Mouse (Mus musculus) neural tube, embryonic 11.5 days (tissue): ENCODE data around the gene Tmem189. TPM values are rescaled to one million over a fixed set of nuclear protein-coding genes. Genes with fewer than 3 reads are reported as not detected.

Experiments used
- ATAC-seq: fragments of 200-750 bp; cut with Nextera tagmentation; 2 replicates; pipeline ENCODE4 v1.8.0; 2017; ENCODE audit warnings: moderate number of reproducible peaks, mild to moderate bottlenecking, moderate TSS enrichment, moderate library complexity; ENCODE audit not compliant: insufficient read depth, low FRiP score, low TSS enrichment
- DNase-seq: peaks from one replicate; pipeline ENCODE4 v3.0.0-alpha.2; 2015; ENCODE audit warnings: low spot score
- H3K27ac ChIP-seq: fragments of 300-500 bp; sonication (generic); 2 replicates; pipeline ENCODE4 v1.5.1; 2014; ENCODE audit warnings: low read depth, mild to moderate bottlenecking, low read length
- H3K27me3 ChIP-seq: fragments of 300-500 bp; sonication (generic); 2 replicates; pipeline ENCODE4 v1.6.1; 2014; ENCODE audit warnings: mild to moderate bottlenecking, low read length, mixed read lengths; ENCODE audit not compliant: control insufficient read depth, insufficient read depth
- H3K36me3 ChIP-seq: fragments of 300-500 bp; sonication (generic); 2 replicates; pipeline ENCODE4 v1.6.1; 2014; ENCODE audit warnings: mild to moderate bottlenecking, low read length, moderate library complexity, mixed read lengths; ENCODE audit not compliant: control insufficient read depth, insufficient read depth
- H3K4me1 ChIP-seq: fragments of 300-500 bp; sonication (generic); 2 replicates; pipeline ENCODE4 v1.6.1; 2014; ENCODE audit warnings: low read length, mixed read lengths; ENCODE audit not compliant: control insufficient read depth, insufficient read depth
- H3K4me2 ChIP-seq: fragments of 300-500 bp; sonication (generic); 2 replicates; pipeline ENCODE4 v1.6.1; 2014; ENCODE audit warnings: low read depth, mild to moderate bottlenecking, moderate library complexity
- H3K4me3 ChIP-seq: fragments of 300-500 bp; sonication (generic); 2 replicates; pipeline ENCODE4 v1.5.1; 2014; ENCODE audit warnings: low read depth, low read length
- H3K9ac ChIP-seq: fragments of 300-500 bp; sonication (generic); 2 replicates; pipeline ENCODE4 v1.6.1; 2014; ENCODE audit warnings: mild to moderate bottlenecking, low read length
- H3K9me3 ChIP-seq: fragments of 300-500 bp; sonication (generic); 2 replicates; pipeline ENCODE4 v1.6.1; 2016; ENCODE audit warnings: low read length; ENCODE audit not compliant: control insufficient read depth
- WGBS: fragments of 180-500 bp; shearing (Covaris S2); extraction: QIAGEN DNeasy Blood & Tissue Kit; methylation state at CpG from one replicate; pipeline ENCODE4 v1.1.7; 2014; 5-methylcytosine and 5-hydroxymethylcytosine counted together
- polyA plus RNA-seq: library from polyadenylated mRNA; unstranded; fragments of >200 nt; fragmentation: Nextera tagmentation; extraction: Ambion mirVana; gene quantifications from 2 replicates; pipeline ENCODE4 v1.2.1, GENCODE M21; 2014

Gene Tmem189
- polyA plus RNA-seq, 1 experiment from 2014 or later: 40.4 TPM

DNA sequence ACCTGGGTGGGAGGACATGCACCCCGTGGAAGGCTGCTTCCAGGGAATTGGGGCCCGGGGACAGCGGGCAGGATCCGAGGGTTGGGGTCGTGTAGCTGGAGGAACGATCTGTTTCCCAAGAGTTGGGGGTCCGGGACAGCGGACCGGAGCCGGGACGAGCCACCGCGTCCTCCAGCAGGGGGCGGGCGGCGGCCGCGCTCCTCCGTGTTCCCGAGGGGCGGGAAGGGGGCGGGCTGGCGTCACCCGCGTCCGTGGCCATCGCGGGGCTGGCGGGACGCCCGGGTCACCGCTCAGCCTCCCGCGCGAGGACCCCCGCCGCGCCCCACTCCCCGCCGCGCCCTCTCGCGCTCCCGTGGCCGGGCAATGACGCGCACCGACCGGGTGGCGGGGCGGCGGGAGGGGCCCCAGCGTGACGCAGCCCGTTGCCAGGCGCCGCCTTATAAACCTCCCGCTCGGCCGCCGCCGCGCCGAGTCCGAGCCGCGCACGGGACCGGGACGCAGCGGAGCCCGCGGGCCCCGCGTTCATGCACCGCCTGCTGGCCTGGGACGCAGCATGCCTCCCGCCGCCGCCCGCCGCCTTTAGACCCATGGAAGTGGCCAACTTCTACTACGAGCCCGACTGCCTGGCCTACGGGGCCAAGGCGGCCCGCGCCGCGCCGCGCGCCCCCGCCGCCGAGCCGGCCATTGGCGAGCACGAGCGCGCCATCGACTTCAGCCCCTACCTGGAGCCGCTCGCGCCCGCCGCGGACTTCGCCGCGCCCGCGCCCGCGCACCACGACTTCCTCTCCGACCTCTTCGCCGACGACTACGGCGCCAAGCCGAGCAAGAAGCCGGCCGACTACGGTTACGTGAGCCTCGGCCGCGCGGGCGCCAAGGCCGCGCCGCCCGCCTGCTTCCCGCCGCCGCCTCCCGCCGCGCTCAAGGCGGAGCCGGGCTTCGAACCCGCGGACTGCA is 847 bp downstream of the Tmem189 start, which contains the start of gene Cebpb:
Gene Cebpb, plus strand, starts transcription at position 418 of the 954 bp plus-strand sequence.
- Histone ChIP-seq H3K36me3 (no peaks in the 10 kb centered on the region), H3K4me2 (peak within 1 kb of the TSS; percentile 87), H3K4me3 (peak within 1 kb of the TSS; percentile 46), H3K9ac (peak within 1 kb of the TSS; percentile 60), H3K27ac (no peak within 1 kb of the TSS), H3K4me1 (peaks cover 8% of the 10 kb centered on the region), H3K27me3 (peaks cover 37% of the 10 kb centered on the region), H3K9me3 (no peaks in the 10 kb centered on the region)
- WGBS: 1% methylated on average over 94 of the region's 147 CpGs
- peak; percentile 68 for DNase-seq
- peak; percentile 42 for ATAC-seq

DNA sequence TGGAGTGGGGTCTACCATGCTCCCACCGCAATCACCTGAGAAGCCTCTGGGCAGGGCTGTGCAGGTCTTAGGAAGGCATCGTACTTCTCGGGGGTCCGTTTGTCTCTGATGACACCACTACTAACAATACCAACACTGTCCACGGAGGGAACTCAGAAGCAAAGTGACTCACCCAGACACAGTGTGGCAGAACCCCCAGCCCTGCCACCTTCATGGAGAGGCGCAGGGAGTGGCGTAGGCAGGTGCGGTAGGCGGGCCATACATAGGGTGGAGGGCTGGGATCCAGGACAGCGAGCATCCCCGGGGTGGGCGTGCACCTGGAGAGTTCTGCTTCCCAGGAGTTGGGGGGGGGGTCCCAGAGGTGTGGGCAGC is 1.5 kb downstream of the Tmem189 start:
- H3K36me3 ChIP-seq: no peaks in the 10 kb centered on the region
- no peak overlapping the region for H3K27ac ChIP-seq
- peak overlapping the region; percentile 87 for H3K4me2 ChIP-seq
- peak overlapping the region; percentile 46 for H3K4me3 ChIP-seq
- H3K9ac ChIP-seq: no peak overlapping the region
- H3K27me3 ChIP-seq: peaks cover 37% of the 10 kb centered on the region
- WGBS: 29% methylated on average over 12 of the region's 12 CpGs
- H3K4me1 ChIP-seq: peaks cover 8% of the 10 kb centered on the region
- no peaks in the 10 kb centered on the region for H3K9me3 ChIP-seq
- DNase-seq: no peak
- peak; percentile 24; the same call in 1 of the 2 replicates for ATAC-seq

DNA sequence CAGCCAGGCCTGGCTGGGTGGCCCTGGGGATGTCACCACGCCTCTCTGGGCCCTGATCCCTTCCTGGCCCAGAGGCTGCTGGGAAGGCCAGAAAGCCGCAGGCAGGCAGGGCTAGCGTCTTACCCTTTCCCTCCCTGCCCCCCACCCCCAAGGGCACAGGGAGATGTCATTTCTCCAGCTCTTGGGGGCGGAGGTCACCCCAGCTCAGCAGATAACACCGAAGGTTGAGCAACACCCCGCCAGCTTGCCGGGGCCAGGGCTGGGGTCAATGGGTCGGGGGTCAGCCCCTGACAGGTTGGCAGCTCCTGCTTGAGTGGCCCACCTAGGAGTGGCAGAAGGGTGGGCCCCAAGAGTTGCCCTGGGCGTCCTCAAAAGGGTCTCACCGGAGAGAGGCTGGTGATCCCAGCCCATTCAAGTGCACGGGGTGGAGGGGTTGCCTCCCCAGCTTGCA is 1.9 kb downstream of the Tmem189 start:
- DNase-seq (no peak), ATAC-seq (0 out of 2 replicates have a peak, but pooled peaks have one; percentile 16)
- Histone ChIP-seq H3K4me1 (peaks cover 8% of the 10 kb centered on the region), H3K9ac (no peak overlapping the region), H3K27ac (no peak overlapping the region), H3K9me3 (no peaks in the 10 kb centered on the region), H3K4me3 (no peak overlapping the region), H3K4me2 (no peak overlapping the region), H3K36me3 (no peaks in the 10 kb centered on the region), H3K27me3 (peaks cover 37% of the 10 kb centered on the region)
- WGBS: 57% methylated on average over 11 of the region's 11 CpGs

DNA sequence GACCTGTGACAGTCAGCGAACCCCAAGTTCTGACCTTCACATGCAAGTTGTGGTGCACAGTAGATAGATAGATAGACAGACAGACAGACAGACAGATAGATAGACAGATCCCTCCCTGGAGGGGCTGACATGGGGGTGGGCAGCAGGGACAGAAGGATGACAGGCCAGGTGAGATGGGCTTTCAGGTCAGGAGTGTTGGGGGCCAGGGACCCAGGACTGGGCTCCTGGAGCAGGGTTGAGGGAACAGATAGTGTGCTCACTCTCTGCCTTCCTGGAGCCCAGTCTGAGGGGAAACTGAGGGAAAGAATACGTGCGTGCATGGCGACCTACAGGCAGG is 2.4 kb downstream of the Tmem189 start:
- no peak overlapping the region for H3K27ac ChIP-seq
- H3K4me3 ChIP-seq: no peak overlapping the region
- 94% methylated on average over 4 of the region's 4 CpGs for WGBS
- ATAC-seq (no peak), DNase-seq (no peak)
- H3K9ac ChIP-seq: no peak overlapping the region
- no peak overlapping the region for H3K4me2 ChIP-seq
- no peaks in the 10 kb centered on the region for H3K9me3 ChIP-seq
- peaks cover 37% of the 10 kb centered on the region for H3K27me3 ChIP-seq
- no peaks in the 10 kb centered on the region for H3K36me3 ChIP-seq
- H3K4me1 ChIP-seq: peaks cover 8% of the 10 kb centered on the region

DNA sequence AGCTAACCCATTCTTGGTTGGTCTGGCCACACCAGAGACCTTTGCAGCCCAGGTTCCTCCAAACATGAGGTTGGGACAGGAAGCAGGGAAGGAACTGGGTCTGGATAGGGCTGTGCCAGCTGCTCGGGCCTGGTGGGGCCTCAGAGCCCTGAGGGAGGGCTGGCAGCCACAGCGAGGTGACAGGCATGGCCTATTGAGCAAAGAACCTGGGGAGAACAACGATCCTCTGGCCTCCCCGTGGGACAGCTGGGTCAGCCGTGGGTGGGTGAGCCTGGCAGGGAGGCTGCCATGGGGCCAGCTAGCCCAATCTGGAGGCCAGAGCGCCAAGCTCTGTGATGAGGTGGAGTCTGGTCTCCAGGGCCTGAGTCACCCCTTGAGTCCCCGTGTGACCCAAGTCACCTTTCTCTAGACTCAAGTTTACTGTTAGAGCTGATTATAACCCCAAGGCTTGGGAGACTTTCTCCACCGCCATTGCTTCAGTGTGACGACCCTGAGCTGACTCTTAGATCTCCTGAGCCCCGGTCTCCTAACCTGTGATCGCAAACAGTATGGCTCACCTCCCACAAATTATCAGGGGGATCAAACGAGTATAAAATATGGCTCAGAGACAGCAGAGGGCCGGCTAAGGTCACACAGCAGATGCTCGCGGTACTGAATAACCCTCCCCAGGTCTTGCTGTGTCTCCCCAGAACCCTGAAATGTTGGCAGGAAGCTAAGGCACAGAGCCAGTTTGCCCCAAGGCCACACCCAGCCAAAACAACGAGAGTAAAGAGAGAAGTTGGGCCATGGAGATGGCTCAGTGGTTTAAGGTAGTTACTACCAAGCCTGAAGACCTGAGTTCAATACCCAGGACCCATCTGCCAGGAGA is 3.0 kb downstream of the Tmem189 start:
- DNase-seq (no peak), ATAC-seq (no peak)
- Histone ChIP-seq H3K4me3 (no peak overlapping the region), H3K4me2 (no peak overlapping the region), H3K27me3 (peaks cover 37% of the 10 kb centered on the region), H3K36me3 (no peaks in the 10 kb centered on the region), H3K27ac (no peak overlapping the region), H3K9me3 (no peaks in the 10 kb centered on the region), H3K4me1 (peaks cover 8% of the 10 kb centered on the region), H3K9ac (no peak overlapping the region)
- WGBS: 74% methylated on average over 16 of the region's 16 CpGs

GRCm38 (mm10) chr2:167685865-167686264 is 3.8 kb downstream of the Tmem189 start:
- no peak overlapping the region for H3K4me2 ChIP-seq
- ATAC-seq: no peak
- H3K9me3 ChIP-seq: no peaks in the 10 kb centered on the region
- peaks cover 8% of the 10 kb centered on the region for H3K4me1 ChIP-seq
- H3K36me3 ChIP-seq: no peaks in the 10 kb centered on the region
- H3K27me3 ChIP-seq: peaks cover 29% of the 10 kb centered on the region
- H3K4me3 ChIP-seq: no peak overlapping the region
- WGBS: 84% methylated on average over 3 of the region's 3 CpGs
- DNase-seq: no peak
- no peak overlapping the region for H3K9ac ChIP-seq
- no peak overlapping the region for H3K27ac ChIP-seq

DNA sequence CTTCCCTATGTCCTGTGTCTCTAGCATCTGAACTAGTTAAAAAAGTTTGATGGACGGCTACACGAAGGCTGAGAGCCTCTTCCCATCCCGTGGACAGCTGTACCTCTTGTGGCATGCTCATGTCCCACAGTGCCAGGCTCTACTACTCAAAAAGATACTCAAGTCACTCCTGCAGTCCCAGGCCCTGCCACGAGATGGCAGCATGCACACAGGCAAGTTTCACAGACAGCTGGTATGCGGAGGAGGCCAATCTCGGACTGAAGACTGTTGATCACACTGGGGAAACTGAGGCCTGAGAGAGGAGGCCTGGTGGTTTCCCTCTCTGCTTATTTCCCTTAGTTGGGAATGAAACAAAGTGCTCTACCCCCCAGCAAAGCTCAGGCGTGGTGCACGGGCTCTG is 4.5 kb downstream of the Tmem189 start:
- Histone ChIP-seq H3K4me3 (no peak overlapping the region), H3K9me3 (no peaks in the 10 kb centered on the region), H3K27me3 (peaks cover 23% of the 10 kb centered on the region), H3K4me2 (no peak overlapping the region), H3K9ac (no peak overlapping the region), H3K4me1 (peaks cover 8% of the 10 kb centered on the region), H3K27ac (no peak overlapping the region), H3K36me3 (no peaks in the 10 kb centered on the region)
- WGBS: 11% methylated on average over 8 of the region's 8 CpGs
- DNase-seq (peak; percentile 94), ATAC-seq (0 out of 2 replicates have a peak, but pooled peaks have one; percentile 5)

DNA sequence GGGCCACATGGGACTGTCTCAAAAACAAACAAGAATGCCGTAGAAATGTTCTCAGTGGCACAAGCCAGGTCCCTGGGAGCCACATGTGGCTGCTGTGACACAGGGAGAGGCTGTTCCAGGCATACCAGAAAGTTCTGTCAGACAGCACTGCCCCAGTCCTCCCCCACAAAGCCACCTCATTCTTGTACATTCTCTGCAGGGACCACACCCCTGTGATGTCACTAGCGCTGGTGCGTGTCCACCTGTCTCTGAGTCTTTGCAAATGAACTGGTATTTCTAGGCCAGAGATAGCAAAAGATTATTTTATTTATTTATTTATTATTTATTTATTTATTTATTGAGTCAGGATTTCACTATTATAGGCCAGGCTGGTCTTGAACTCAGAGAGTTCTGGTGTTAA is 5.9 kb downstream of the Tmem189 start:
- H3K4me1 ChIP-seq: no peaks in the 10 kb centered on the region
- no peak for DNase-seq
- 85% methylated on average over 3 of the region's 3 CpGs for WGBS
- H3K9me3 ChIP-seq: no peaks in the 10 kb centered on the region
- H3K4me3 ChIP-seq: no peak overlapping the region
- H3K4me2 ChIP-seq: no peak overlapping the region
- no peak overlapping the region for H3K27ac ChIP-seq
- H3K36me3 ChIP-seq: no peaks in the 10 kb centered on the region
- H3K27me3 ChIP-seq: 0 out of 2 replicates have a peak, but pooled peaks cover 12% of the 10 kb centered on the region
- no peak for ATAC-seq
- no peak overlapping the region for H3K9ac ChIP-seq
